Mouse (Mus musculus) ovary, postnatal 36 days (tissue): ENCODE data around the gene Rlf.

Experiments used
- DNase-seq: peaks from one replicate; pipeline ENCODE4 v3.0.0; 2022; ENCODE audit warnings: low spot score, mixed read lengths

The Rlf gene

DNA sequence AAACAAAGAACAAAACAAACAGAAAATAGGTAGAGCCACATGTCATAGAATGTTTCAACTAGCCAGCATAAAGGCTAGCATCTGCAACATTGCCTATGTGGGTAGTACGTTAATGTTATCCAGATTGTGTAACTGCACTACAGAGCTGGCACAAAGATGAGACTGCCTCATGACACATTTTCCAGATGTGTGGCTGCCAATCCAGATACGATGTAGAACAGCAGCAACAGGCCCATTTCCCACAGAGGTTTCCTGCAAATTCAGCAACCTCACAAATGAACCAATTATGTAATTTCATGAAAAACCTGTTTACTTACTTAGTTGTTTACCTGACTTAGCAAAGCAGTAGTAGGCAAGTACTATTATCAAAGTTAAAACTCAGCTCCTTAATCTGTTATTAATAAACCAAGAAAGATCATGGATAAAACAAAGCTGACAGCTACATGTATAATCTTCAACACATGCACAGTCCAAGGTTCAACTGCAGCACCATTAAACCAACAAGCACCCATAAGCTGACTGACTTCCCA is 51.3 kb downstream of the Rlf start:
- DNase-seq: no peak

DNA sequence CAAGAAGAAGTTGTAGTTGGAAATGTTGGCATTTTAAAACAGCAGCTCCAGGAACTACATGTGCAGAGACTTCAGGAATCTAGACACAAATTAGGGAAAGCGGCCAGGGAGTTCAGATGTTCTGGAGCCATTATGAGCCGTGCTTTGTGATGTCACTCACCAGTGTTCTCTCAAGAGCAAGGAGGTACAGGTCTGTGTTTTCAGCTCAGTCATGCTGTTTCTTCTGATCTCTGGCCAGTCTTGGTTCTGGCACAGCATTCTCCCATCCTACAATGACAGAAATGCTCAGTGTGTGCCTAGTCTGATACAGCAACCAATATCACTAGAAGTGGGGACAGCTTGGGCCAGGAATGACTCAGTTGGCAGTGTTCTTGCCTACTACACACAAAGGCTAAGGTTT is 105.8 kb downstream of the Rlf start, which contains the start of gene Tmco2:
TSS of gene Tmco2 (minus strand) at position 101 of the 400 bp plus-strand sequence.
- DNase-seq: no peak

DNA sequence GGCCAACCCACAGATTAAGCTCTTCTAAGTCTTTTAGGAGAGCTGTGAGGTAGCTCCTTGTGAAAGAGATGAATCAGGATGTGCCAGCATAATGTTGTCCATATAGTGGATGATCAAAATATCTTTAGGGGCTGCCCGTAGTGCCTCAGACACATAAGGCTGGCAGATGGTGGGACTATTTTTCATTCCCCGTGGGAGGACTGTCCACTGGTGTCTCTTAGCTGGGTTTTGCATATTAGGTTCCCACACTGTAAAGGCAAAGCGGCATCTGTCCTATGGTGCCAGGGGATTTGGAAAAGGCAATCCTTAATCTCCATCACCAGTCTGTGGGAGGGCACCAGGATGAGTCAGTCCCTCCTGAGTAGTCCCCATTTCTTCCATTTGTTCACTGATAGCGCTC is 111.6 kb downstream of the Rlf start:
- DNase-seq: no peak

DNA sequence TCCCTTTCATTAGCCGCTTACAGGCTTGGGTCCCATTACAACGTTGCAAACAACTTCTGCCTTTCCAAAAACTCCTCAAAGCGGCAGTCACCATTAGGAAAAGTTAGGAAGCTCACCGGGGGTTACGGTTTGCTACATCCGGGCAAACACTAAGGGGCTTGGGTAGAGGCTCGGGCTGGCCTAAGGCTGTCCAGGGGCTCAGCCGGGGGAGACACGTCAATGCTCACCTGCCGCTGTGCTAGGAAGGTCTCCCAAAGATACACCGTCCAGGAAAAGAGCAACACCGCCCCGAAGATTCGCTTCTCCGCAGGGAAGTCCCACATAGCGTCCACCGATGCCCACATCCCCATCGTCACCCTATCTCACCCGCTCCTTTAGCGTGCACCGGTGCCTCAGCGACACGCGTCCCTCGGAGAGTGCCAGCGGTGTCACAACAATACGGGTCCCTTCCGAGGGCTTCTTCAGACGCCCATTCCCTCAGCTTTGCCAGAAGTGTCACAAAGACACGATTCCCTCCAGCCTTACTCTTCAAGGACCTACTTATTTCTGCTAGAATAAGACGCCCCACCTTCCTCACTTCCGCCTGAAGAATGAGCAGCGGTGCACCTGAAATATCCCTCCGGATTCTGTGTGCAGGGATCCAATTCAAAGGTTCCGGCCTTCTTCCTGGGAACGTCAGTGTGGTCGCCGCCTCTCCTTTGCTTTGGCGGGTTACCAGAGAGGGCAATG is 117.1 kb downstream of the Rlf start, which contains the start of gene Zmpste24:
TSS of gene Zmpste24 (minus strand) at position 592 of the 729 bp plus-strand sequence.
- peak; percentile 77 for DNase-seq
